Mouse (Mus musculus): ENCODE measurements around the gene Bbof1. TPM values are rescaled to one million over a fixed set of nuclear protein-coding genes. Genes with fewer than 3 reads are reported as not detected.

Gene Bbof1
- polyA plus RNA-seq, 1 experiment, result 0.05 TPM

- no peaks in the 10 kb centered on the region for H3K27me3 ChIP-seq (ENCODE audit: control insufficient read depth)
- H3K36me3 ChIP-seq (ENCODE audit: control insufficient read depth), result peaks cover 32% of the 10 kb centered on the region
- peaks cover 20% of the 10 kb centered on the region for H3K4me1 ChIP-seq (ENCODE audit: control insufficient read depth)
- no peak overlapping the region for H3K4me3 ChIP-seq (replicated peaks)
- no peaks in the 10 kb centered on the region for H3K9me3 ChIP-seq (ENCODE audit: control insufficient read depth, low read length)
- TF ChIP-seq TAL1 (IDR thresholded peaks at IDR 0.05; ENCODE audit: low read length) (no peak), GATA1 (IDR thresholded peaks at IDR 0.05; ENCODE audit: low read length) (no peak)
Observed at GRCm38 (mm10) chr12:84382369-84382768, 26.5 kb upstream of the Bbof1 start.

- H3K36me3 ChIP-seq (ENCODE audit: control insufficient read depth), result peaks cover 31% of the 10 kb centered on the region
- TF ChIP-seq GATA1 (IDR thresholded peaks at IDR 0.05; ENCODE audit: low read length) (no peak), TAL1 (IDR thresholded peaks at IDR 0.05; ENCODE audit: low read length) (no peak)
- no peaks in the 10 kb centered on the region for H3K27me3 ChIP-seq (ENCODE audit: control insufficient read depth)
- H3K9me3 ChIP-seq (ENCODE audit: control insufficient read depth, low read length), result no peaks in the 10 kb centered on the region
- no peak overlapping the region for H3K4me3 ChIP-seq (replicated peaks)
- peaks cover 23% of the 10 kb centered on the region for H3K4me1 ChIP-seq (ENCODE audit: control insufficient read depth)
Observed at GRCm38 (mm10) chr12:84384644-84385081, 24.2 kb upstream of the Bbof1 start.

GRCm38 (mm10) chr12:84385408-84385807 lies 23.5 kb upstream of the Bbof1 start:
- no peak overlapping the region for H3K4me3 ChIP-seq (replicated peaks)
- H3K9me3 ChIP-seq (ENCODE audit: control insufficient read depth, low read length), result no peaks in the 10 kb centered on the region
- H3K36me3 ChIP-seq (ENCODE audit: control insufficient read depth), result peaks cover 31% of the 10 kb centered on the region
- no peaks in the 10 kb centered on the region for H3K27me3 ChIP-seq (ENCODE audit: control insufficient read depth)
- peaks cover 19% of the 10 kb centered on the region for H3K4me1 ChIP-seq (ENCODE audit: control insufficient read depth)
- TF ChIP-seq TAL1 (IDR thresholded peaks at IDR 0.05; ENCODE audit: low read length), result no peak
- no peak for TF ChIP-seq GATA1 (IDR thresholded peaks at IDR 0.05; ENCODE audit: low read length)

GRCm38 (mm10) chr12:84388097-84388496 lies 20.8 kb upstream of the Bbof1 start:
- H3K4me3 ChIP-seq (replicated peaks), result no peak overlapping the region
- no peak for TF ChIP-seq GATA1 (IDR thresholded peaks at IDR 0.05; ENCODE audit: low read length)
- no peak for TF ChIP-seq TAL1 (IDR thresholded peaks at IDR 0.05; ENCODE audit: low read length)
- no peaks in the 10 kb centered on the region for H3K27me3 ChIP-seq (ENCODE audit: control insufficient read depth)
- peaks cover 21% of the 10 kb centered on the region for H3K36me3 ChIP-seq (ENCODE audit: control insufficient read depth)
- no peaks in the 10 kb centered on the region for H3K9me3 ChIP-seq (ENCODE audit: control insufficient read depth, low read length)
- H3K4me1 ChIP-seq (ENCODE audit: control insufficient read depth), result peaks cover 18% of the 10 kb centered on the region

GRCm38 (mm10) chr12:84388774-84389400 lies 20.0 kb upstream of the Bbof1 start:
- H3K4me1 ChIP-seq (ENCODE audit: control insufficient read depth), result peaks cover 15% of the 10 kb centered on the region
- peaks cover 24% of the 10 kb centered on the region for H3K36me3 ChIP-seq (ENCODE audit: control insufficient read depth)
- H3K9me3 ChIP-seq (ENCODE audit: control insufficient read depth, low read length), result no peaks in the 10 kb centered on the region
- TF ChIP-seq TAL1 (IDR thresholded peaks at IDR 0.05; ENCODE audit: low read length), result no peak
- H3K4me3 ChIP-seq (replicated peaks), result no peak overlapping the region
- H3K27me3 ChIP-seq (ENCODE audit: control insufficient read depth), result no peaks in the 10 kb centered on the region

- Histone ChIP-seq H3K9me3 (ENCODE audit: control insufficient read depth, low read length) (no peaks in the 10 kb centered on the region), H3K4me1 (ENCODE audit: control insufficient read depth) (peaks cover 5% of the 10 kb centered on the region), H3K27me3 (ENCODE audit: control insufficient read depth) (no peaks in the 10 kb centered on the region), H3K4me3 (replicated peaks) (no peak overlapping the region), H3K36me3 (ENCODE audit: control insufficient read depth) (peaks cover 19% of the 10 kb centered on the region)
- no peak for TF ChIP-seq GATA1 (IDR thresholded peaks at IDR 0.05; ENCODE audit: low read length)
- no peak for TF ChIP-seq TAL1 (IDR thresholded peaks at IDR 0.05; ENCODE audit: low read length)
Observed at GRCm38 (mm10) chr12:84390336-84390735, 18.5 kb upstream of the Bbof1 start.

GRCm38 (mm10) chr12:84392681-84393080 lies 16.2 kb upstream of the Bbof1 start:
- Histone ChIP-seq H3K4me1 (ENCODE audit: control insufficient read depth) (peaks cover 5% of the 10 kb centered on the region), H3K27me3 (ENCODE audit: control insufficient read depth) (no peaks in the 10 kb centered on the region), H3K9me3 (ENCODE audit: control insufficient read depth, low read length) (no peaks in the 10 kb centered on the region), H3K4me3 (replicated peaks) (no peak overlapping the region), H3K36me3 (ENCODE audit: control insufficient read depth) (peaks cover 18% of the 10 kb centered on the region)
- TF ChIP-seq TAL1 (IDR thresholded peaks at IDR 0.05; ENCODE audit: low read length) (no peak), GATA1 (IDR thresholded peaks at IDR 0.05; ENCODE audit: low read length) (no peak)

- H3K36me3 ChIP-seq (ENCODE audit: control insufficient read depth), result peaks cover 15% of the 10 kb centered on the region
- no peak for TF ChIP-seq GATA1 (IDR thresholded peaks at IDR 0.05; ENCODE audit: low read length)
- TF ChIP-seq TAL1 (IDR thresholded peaks at IDR 0.05; ENCODE audit: low read length), result no peak
- no peak overlapping the region for H3K4me3 ChIP-seq (replicated peaks)
Observed at GRCm38 (mm10) chr12:84393847-84394246, 15.0 kb upstream of the Bbof1 start.

GRCm38 (mm10) chr12:84396947-84397679 lies 11.8 kb upstream of the Bbof1 start:
- H3K9me3 ChIP-seq (ENCODE audit: control insufficient read depth, low read length), result no peaks in the 10 kb centered on the region
- TF ChIP-seq GATA1 (IDR thresholded peaks at IDR 0.05; ENCODE audit: low read length) (no peak), TAL1 (IDR thresholded peaks at IDR 0.05; ENCODE audit: low read length) (no peak)
- no peaks in the 10 kb centered on the region for H3K27me3 ChIP-seq (ENCODE audit: control insufficient read depth)
- peaks cover 13% of the 10 kb centered on the region for H3K4me1 ChIP-seq (ENCODE audit: control insufficient read depth)
- H3K36me3 ChIP-seq (ENCODE audit: control insufficient read depth), result peaks cover 10% of the 10 kb centered on the region
- H3K4me3 ChIP-seq (replicated peaks), result no peak overlapping the region

More at GRCm38 (mm10) chr12:84393847-84394246, 15.0 kb upstream of the Bbof1 start:
- peaks cover 2% of the 10 kb centered on the region for H3K4me1 ChIP-seq (ENCODE audit: control insufficient read depth)
- H3K9me3 ChIP-seq (ENCODE audit: control insufficient read depth, low read length), result no peaks in the 10 kb centered on the region
- no peaks in the 10 kb centered on the region for H3K27me3 ChIP-seq (ENCODE audit: control insufficient read depth)
